Mouse (Mus musculus) limb, embryonic 11.5 days (tissue): ENCODE results near the gene Pfn1. TPM values are rescaled to one million over a fixed set of nuclear protein-coding genes. Genes with fewer than 3 reads are reported as not detected.
A peak's percentile ranks its signal among the peaks of the same experiment; 100 is the strongest.

Source experiments
- ATAC-seq: fragments of 200-750 bp; cut with Nextera tagmentation; 2 replicates; pipeline ENCODE4 v1.8.0; 2017; ENCODE audit warnings: low read depth; ENCODE audit not compliant: insufficient number of reproducible peaks, low FRiP score, low TSS enrichment
- DNase-seq: peaks from one replicate; pipeline ENCODE4 v3.0.0-alpha.2; 2015; ENCODE audit warnings: low spot score
- H3K27ac ChIP-seq: fragments of 300-500 bp; sonication (generic); replicated peaks from 2 replicates; pipeline ENCODE4 v1.5.1; 2014; ENCODE audit warnings: low read depth, mild to moderate bottlenecking, low read length
- H3K27me3 ChIP-seq: fragments of 300-500 bp; sonication (generic); 2 replicates; pipeline ENCODE4 v1.6.1; 2014; ENCODE audit warnings: mild to moderate bottlenecking, low read length, mixed read lengths; ENCODE audit not compliant: control insufficient read depth, insufficient read depth
- H3K36me3 ChIP-seq: fragments of 300-500 bp; sonication (generic); 2 replicates; pipeline ENCODE4 v1.6.1; 2014; ENCODE audit warnings: mild to moderate bottlenecking, low read length, moderate library complexity, mixed read lengths; ENCODE audit not compliant: control insufficient read depth, insufficient read depth
- H3K4me1 ChIP-seq: fragments of 300-500 bp; sonication (generic); 2 replicates; pipeline ENCODE4 v1.6.1; 2014; ENCODE audit warnings: low read length, mixed read lengths; ENCODE audit not compliant: control insufficient read depth, insufficient read depth
- H3K4me2 ChIP-seq: fragments of 300-500 bp; sonication (generic); 2 replicates; pipeline ENCODE4 v1.6.1; 2014; ENCODE audit warnings: low read depth, mild to moderate bottlenecking, moderate library complexity; ENCODE audit not compliant: severe bottlenecking
- H3K4me3 ChIP-seq: fragments of 300-500 bp; sonication (generic); 2 replicates; pipeline ENCODE4 v1.5.1; 2014; ENCODE audit warnings: low read depth, low read length
- H3K9ac ChIP-seq: fragments of 300-500 bp; sonication (generic); 2 replicates; pipeline ENCODE4 v1.6.1; 2014; ENCODE audit warnings: mild to moderate bottlenecking, low read length
- H3K9me3 ChIP-seq: fragments of 300-500 bp; sonication (generic); 2 replicates; pipeline ENCODE4 v1.6.1; 2016; ENCODE audit warnings: low read length; ENCODE audit not compliant: control insufficient read depth
- WGBS: fragments of 180-500 bp; shearing (Covaris S2); extraction: QIAGEN DNeasy Blood & Tissue Kit; methylation state at CpG from one replicate; pipeline ENCODE4 v1.1.7; 2014; 5-methylcytosine and 5-hydroxymethylcytosine counted together
- polyA plus RNA-seq: library from polyadenylated mRNA; unstranded; fragments of >200 nt; fragmentation: Nextera tagmentation; extraction: Ambion mirVana; gene quantifications from 2 replicates; pipeline ENCODE4 v1.2.1, GENCODE M21; 2014

Gene Pfn1
- polyA plus RNA-seq, 1 experiment from 2014 or later: 2,092 TPM

DNA sequence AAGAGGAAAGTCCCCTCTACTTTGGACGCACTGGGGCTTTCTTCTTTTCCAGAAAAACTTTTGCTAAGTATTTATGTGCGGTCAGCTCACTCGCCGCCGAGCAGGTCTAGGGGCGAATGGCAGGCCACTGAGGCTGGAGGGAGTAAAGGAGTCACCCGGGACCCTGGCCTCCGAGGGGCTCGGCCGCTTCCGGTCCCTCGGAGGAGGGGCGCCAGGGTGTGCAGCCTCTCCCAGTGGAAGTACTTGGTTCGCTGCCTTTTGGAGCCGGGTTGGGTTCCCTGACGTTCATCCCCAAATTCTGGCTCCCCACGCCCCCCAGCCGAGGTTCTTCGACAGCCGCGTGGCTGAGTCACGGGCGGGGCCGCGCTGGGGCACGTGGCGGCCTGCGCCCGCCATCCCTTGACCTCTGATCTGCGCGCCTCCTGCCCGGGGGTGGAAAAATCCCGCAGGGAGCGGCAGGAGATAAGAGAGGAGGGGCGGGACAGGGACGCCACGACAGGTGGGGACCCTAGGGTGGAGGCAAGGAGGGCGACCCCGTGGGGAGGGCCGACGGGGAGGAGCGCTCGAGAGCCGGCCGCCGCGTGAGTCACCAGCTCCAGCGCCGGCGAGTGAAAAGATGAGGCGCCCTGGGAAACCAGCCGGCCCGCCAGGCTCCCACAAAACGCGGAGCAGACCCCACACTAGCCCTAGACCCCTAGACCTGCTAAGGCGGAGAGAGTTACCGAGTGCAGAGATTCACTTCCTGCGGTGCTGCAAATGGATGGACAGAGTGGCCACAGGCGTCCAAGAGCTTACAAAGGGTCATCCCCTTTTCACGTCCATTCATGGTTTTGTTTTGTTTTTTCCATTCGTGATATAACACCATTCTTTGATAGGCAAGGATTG lies 1.4 kb upstream of the Pfn1 start:
- ATAC-seq (peak; percentile 13; the same call in 1 of the 2 replicates), DNase-seq (peak; percentile 79)
- H3K27ac ChIP-seq: peak overlapping the region; percentile 97
- WGBS: under 1% methylated on average over 61 of the region's 61 CpGs
- peak overlapping the region; percentile 98 for H3K9ac ChIP-seq
- peaks cover 15% of the 10 kb centered on the region for H3K36me3 ChIP-seq
- peak overlapping the region; percentile 96 for H3K4me2 ChIP-seq
- no peaks in the 10 kb centered on the region for H3K27me3 ChIP-seq
- H3K9me3 ChIP-seq: no peaks in the 10 kb centered on the region
- peaks cover 34% of the 10 kb centered on the region for H3K4me1 ChIP-seq
- peak overlapping the region; percentile 100 for H3K4me3 ChIP-seq

DNA sequence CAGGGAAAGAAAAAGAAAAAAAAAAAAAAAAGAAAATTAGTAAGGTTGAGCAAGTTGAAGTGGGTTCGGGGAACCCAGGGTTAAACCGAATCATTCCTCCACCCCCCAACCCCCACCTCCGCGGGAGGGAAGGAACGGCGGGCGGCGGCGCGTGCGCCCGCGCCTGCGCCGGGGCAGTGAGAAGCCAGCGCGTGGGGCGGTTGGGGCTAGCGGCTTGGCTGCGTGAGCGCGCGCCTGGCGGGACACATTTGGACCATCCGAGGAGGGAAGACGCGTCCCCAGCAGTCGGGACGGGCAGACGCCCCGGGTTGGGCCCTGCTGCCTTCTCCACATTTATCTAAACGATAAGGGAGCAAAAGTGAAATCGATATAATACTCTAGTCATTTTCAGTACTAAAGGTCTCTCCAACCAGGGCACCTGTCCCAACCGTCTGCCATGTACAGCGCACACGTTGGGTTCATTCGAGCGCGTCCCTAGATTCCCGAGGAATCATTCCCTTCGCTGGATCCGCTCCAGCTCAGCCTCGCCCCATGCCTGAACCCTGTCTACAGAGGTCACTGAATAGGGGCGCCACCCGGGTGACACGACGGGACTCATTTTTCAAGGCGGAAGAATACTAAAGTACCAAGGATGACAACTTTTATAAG lies 603 bp upstream of the Pfn1 start:
- under 1% methylated on average over 48 of the region's 48 CpGs for WGBS
- H3K9me3 ChIP-seq: no peaks in the 10 kb centered on the region
- peak overlapping the region; percentile 100 for H3K4me3 ChIP-seq
- H3K9ac ChIP-seq: peak overlapping the region; percentile 98
- H3K4me1 ChIP-seq: peaks cover 36% of the 10 kb centered on the region
- peaks cover 17% of the 10 kb centered on the region for H3K36me3 ChIP-seq
- H3K4me2 ChIP-seq: peak overlapping the region; percentile 96
- DNase-seq: peak; percentile 87
- peak; percentile 32; the same call in 1 of the 2 replicates for ATAC-seq
- no peaks in the 10 kb centered on the region for H3K27me3 ChIP-seq
- H3K27ac ChIP-seq: peak overlapping the region; percentile 97

DNA sequence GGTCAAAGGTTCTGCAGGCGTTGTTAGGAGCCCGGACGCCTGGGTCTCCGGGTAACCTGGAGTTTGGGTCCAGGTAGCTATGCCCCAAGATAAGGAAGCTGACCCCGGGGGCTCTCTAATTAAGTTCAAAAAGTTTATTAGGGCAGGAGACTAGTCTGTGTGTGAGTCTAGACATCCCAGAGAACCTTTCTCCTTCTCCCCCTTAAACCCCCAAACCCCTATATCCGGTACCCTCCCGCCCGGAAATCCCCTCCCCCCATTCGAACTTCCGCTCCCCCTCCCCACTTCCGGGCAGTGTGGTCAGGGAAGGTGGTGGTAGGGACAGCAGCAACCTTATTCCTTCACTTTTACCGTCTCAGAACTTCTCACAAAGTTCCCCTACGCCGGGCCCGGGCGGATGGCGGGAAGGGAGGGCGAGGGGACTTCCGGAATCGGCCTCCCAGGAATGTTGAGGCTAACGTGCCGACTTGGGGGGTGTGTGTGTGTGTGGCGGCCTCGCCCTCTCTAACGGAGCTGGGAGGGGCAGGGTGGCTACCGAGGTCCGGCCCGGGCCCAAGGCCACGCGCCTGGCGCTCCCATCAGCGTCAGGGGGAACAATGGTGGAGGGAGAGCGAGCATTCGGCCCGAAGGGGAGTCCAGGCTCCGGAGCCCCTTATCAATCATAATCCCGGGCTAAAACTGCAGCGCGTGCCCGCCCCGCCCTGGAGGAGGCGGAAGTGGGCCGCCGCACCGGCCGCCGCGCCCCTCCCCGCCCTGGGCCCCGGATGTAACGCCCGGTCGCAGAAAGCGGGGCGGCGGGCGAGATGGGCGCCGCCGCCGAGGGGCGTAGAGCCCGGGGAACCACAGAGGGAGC lies 873 bp downstream of the Pfn1 start:
- Histone ChIP-seq H3K4me1 (peaks cover 41% of the 10 kb centered on the region), H3K4me3 (peak overlapping the region; percentile 100), H3K4me2 (peak overlapping the region; percentile 96), H3K36me3 (peaks cover 28% of the 10 kb centered on the region), H3K27me3 (no peaks in the 10 kb centered on the region), H3K9ac (peak overlapping the region; percentile 98), H3K9me3 (no peaks in the 10 kb centered on the region), H3K27ac (peak overlapping the region; percentile 97)
- peak; percentile 84 for DNase-seq
- WGBS: under 1% methylated on average over 52 of the region's 63 CpGs
- ATAC-seq: peak; percentile 33

DNA sequence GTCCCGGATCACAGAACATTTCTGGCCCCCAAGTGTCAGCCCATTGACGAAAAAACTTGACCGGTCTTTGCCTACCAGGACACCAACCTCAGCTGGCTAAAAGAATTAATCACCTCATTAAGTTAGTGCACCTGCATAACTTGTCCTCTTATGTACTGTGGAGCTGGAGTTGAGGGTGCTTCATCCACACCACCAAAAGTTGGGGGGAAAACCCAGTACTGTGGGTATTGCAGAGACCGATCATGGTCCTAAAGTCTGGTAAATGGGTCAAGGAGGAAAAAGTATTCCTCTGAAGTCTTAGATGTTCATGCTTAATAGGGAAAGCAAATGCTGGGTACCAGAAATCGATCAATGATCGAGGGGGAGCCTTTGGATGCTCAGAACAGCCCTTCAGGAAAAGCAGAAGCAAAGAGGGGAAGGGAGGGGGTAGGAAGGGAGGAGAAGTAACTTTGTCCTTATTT lies 1.5 kb downstream of the Pfn1 start:
- no peak for DNase-seq
- H3K27me3 ChIP-seq: no peaks in the 10 kb centered on the region
- peaks cover 44% of the 10 kb centered on the region for H3K4me1 ChIP-seq
- ATAC-seq: no peak
- peak overlapping the region; percentile 100 for H3K4me3 ChIP-seq
- no peaks in the 10 kb centered on the region for H3K9me3 ChIP-seq
- peaks cover 28% of the 10 kb centered on the region for H3K36me3 ChIP-seq
- H3K4me2 ChIP-seq: peak overlapping the region; percentile 96
- H3K27ac ChIP-seq: peak overlapping the region; percentile 97
- 53% methylated on average over 6 of the region's 6 CpGs for WGBS
- H3K9ac ChIP-seq: peak overlapping the region; percentile 98

DNA sequence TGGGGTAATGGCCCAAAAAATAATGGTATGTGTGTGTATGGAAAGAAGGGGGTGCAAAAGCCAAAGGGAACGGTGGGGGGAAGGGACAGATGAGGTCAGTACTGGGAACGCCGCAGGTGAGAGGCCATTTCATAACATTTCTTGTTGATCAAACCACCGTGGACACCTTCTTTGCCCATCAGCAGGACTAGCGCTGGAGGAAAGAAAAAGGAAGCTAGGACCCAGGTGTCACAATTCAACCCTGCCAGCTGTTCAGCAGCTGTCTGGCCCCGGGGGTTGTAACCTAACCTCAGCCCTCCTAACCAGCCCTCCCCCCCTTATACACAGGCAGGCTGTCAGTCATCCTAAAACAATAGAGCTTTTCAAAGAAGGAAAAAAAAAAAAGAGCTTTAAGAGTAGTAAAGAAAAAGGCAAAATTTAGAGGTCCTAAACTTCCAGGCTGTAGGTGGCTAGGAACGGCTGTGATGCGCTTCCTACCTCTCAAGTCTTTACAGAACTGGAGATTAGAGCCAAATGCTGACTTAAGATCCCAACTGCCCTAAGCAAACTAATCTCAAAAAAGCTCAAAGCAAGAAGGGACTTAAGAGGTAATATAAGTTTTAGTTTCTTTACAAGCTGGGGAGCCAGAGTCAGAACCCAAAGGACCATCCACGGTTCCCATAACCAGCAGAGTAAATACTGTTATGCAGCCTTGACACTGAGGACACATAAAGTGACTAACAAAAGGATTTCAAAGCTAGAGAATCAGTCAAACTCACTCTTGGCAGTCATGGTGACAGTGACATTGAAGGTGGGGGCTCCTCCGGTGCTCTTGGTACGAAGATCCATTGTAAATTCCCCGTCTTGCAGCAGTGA lies 2.2 kb downstream of the Pfn1 start:
- Histone ChIP-seq H3K27me3 (no peaks in the 10 kb centered on the region), H3K4me3 (peak overlapping the region; percentile 100), H3K4me1 (peaks cover 38% of the 10 kb centered on the region), H3K4me2 (peak overlapping the region; percentile 96), H3K36me3 (peaks cover 28% of the 10 kb centered on the region), H3K9me3 (no peaks in the 10 kb centered on the region), H3K9ac (peak overlapping the region; percentile 98; the same call in 1 of the 2 replicates), H3K27ac (peak overlapping the region; percentile 97; the same call in 1 of the 2 replicates)
- DNase-seq: peak; percentile 61
- ATAC-seq: no peak
- WGBS: 62% methylated on average over 12 of the region's 12 CpGs

DNA sequence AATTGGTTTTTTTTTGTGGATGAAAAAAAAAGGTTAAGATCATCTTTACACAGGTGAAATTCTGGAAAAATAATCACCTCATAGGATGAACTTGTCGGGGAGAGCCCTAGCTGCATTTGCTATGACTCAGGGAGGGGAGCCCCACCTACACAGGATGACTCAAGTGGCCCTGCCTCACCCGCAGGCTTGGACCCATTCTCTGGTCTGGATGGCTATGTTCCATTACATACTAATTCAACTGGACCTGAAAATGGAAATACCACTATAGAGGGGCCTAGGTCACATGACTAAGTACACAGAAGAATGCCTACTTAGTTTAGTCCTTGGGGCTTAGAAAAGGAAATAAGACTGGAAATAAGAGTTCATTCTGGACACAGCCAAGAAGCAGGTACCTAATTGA lies 3.1 kb downstream of the Pfn1 start:
- DNase-seq (no peak), ATAC-seq (no peak)
- Histone ChIP-seq H3K27ac (no peak overlapping the region), H3K27me3 (no peaks in the 10 kb centered on the region), H3K9ac (no peak overlapping the region), H3K4me2 (peak overlapping the region; percentile 1; the same call in 1 of the 2 replicates), H3K4me1 (peaks cover 32% of the 10 kb centered on the region), H3K4me3 (peak overlapping the region; percentile 6), H3K9me3 (no peaks in the 10 kb centered on the region), H3K36me3 (peaks cover 28% of the 10 kb centered on the region)
- 77% methylated on average over 2 of the region's 2 CpGs for whole genome bisulfite sequencing

DNA sequence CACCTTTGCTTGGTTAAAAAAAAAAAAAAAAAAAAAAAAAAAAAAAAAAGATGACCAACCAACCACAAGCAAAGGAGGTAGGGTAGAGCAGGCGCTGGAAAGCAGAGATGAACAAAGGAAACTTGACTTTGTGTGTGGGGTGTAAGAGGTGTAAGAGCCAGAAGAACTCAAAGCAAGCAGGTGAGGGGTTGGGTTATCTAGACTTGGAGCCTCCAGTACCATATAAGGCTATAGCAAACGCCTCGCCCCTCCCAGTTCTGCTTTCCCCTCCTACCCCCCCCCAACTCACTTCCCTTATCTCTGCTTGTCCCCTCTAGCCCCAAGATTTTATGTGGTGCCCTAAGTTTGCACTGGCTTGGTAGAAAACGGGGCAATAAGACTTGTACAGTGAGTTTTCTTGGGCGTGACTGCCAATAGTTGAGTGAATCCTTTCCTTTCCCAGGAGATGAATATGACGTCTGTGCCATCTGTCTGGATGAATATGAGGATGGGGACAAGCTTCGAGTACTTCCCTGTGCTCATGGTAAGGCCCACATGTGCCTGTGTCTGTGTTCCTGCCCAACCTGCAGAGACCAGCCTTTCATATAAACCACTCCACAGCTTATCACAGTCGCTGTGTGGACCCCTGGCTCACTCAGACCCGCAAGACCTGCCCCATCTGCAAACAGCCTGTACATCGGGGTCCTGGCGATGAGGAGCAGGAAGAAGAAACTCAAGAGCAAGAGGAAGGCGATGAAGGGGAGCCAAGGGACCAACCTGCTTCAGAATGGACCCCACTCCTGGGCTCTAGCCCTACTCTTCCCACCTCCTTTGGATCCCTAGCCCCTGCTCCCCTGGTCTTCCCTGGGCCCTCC lies 3.9 kb downstream of the Pfn1 start:
- H3K27ac ChIP-seq: no peak overlapping the region

More for the DNA sequence above, 3.9 kb downstream of the Pfn1 start:
- Histone ChIP-seq H3K9ac (no peak overlapping the region), H3K9me3 (no peaks in the 10 kb centered on the region), H3K4me1 (peaks cover 32% of the 10 kb centered on the region), H3K27me3 (no peaks in the 10 kb centered on the region), H3K4me3 (peak overlapping the region; percentile 16; the same call in 1 of the 2 replicates), H3K36me3 (peaks cover 28% of the 10 kb centered on the region), H3K4me2 (no peak overlapping the region)
- ATAC-seq: no peak
- no peak for DNase-seq
- 86% methylated on average over 12 of the region's 12 CpGs for WGBS
